Mouse (Mus musculus): ENCODE measurements at regions not wholly inside any gene's neighbourhood (a gene's known extent, or its start where the extent isn't known, plus 50 kb on each side); places are given as distances from the start of the nearest gene placed in this dataset.

DNA sequence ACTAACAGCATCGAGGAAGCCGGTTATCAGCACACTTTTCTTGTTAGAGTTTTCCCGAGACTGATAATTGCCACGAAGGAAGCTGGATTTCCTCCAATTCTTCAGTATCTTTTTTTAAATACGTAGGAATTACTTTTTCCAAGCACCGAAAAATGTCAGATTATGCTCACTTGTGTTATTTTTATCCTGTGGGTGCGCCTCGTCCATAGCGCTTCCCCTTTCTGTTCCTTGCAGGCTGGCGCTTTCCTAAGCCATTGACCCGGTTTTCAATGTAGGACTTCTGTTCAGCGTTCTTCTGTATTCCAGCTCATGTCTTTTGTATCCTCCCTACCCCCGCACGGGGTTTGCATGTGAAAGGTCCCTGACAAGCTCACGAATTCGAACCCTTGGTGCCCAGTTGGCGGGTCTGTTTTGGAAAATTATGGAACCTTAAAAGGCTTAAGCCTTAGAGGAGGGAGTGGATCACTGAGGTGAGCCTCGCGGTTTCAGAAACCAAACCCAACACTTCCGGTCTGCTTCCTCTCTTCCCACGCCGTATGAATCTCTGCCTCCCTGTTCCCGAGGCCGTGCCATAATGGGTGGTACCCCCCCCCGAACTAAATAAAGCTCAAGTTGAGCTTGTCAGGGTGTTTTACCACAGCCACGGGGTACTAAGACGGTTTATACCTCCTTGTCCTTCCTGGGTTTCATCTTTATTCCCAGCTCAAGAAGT lies 655.9 kb upstream of the Gm19410 start:
- Histone ChIP-seq H3K4me3 (ENCODE audit: control insufficient read depth in 1 of 2, insufficient read depth in 1 of 2, low read depth in 2 of 2, low read length in 2 of 2) (no peak overlapping the region), H3K27ac (ENCODE audit: control insufficient read depth, low read depth, low read length) (no peak overlapping the region)
- no peak for TF ChIP-seq ZC3H11A (IDR thresholded peaks at IDR 0.05; ENCODE audit: low read depth, low read length)
- no peak for TF ChIP-seq HCFC1 (IDR thresholded peaks at IDR 0.05; ENCODE audit: low read depth, low read length)
- TF ChIP-seq NRF1 (IDR thresholded peaks at IDR 0.05; ENCODE audit: insufficient read depth, low read depth, low read length, poor library complexity, severe bottlenecking), result no peak
- no peak for TF ChIP-seq MAZ (IDR thresholded peaks at IDR 0.05; ENCODE audit: low read depth, low read length)
- TF ChIP-seq POLR2AphosphoS2 (IDR thresholded peaks at IDR 0.05; ENCODE audit: low read length), result no peak
- no peak for TF ChIP-seq MYB (IDR thresholded peaks at IDR 0.05; ENCODE audit: low read depth, low read length)
- no peak for TF ChIP-seq GABPA (IDR thresholded peaks at IDR 0.05; ENCODE audit: low read depth, low read length)
- no peak for TF ChIP-seq JUND (IDR thresholded peaks at IDR 0.05; ENCODE audit: low read depth, low read length)
- no peak for TF ChIP-seq CTCF (IDR thresholded peaks at IDR 0.05 in 2 of 3, conservative IDR thresholded peaks at IDR 0.05 in 1 of 3; ENCODE audit: control insufficient read depth in 1 of 3, insufficient read depth in 1 of 3, low read depth in 2 of 3, low read length in 3 of 3, poor library complexity in 1 of 3, severe bottlenecking in 1 of 3)
- TF ChIP-seq ELF1 (IDR thresholded peaks at IDR 0.05; ENCODE audit: low read depth, low read length), result no peak
- no peak for TF ChIP-seq EP300 (IDR thresholded peaks at IDR 0.05; ENCODE audit: low read depth in 1 of 2, low read length in 2 of 2)
- TF ChIP-seq CHD2 (IDR thresholded peaks at IDR 0.05; ENCODE audit: low read length), result no peak
- TF ChIP-seq MEF2A (IDR thresholded peaks at IDR 0.05; ENCODE audit: extremely low read depth, insufficient replicate concordance, low read depth, low read length, poor library complexity, severe bottlenecking), result no peak
- no peak for TF ChIP-seq MAFK (IDR thresholded peaks at IDR 0.05; ENCODE audit: borderline replicate concordance, low read depth, low read length)
- no peak for TF ChIP-seq GATA1 (IDR thresholded peaks at IDR 0.05; ENCODE audit: low read depth, low read length)
- no peak for TF ChIP-seq RCOR1 (IDR thresholded peaks at IDR 0.05; ENCODE audit: low read depth, low read length)
- no peak for TF ChIP-seq E2F4 (IDR thresholded peaks at IDR 0.05; ENCODE audit: borderline replicate concordance, low read depth, low read length)
- no peak for TF ChIP-seq NELFE (IDR thresholded peaks at IDR 0.05; ENCODE audit: low read depth, low read length)
- no peak for TF ChIP-seq ZNF384 (IDR thresholded peaks at IDR 0.05; ENCODE audit: low read depth, low read length)
- no peak for TF ChIP-seq USF2 (IDR thresholded peaks at IDR 0.05; ENCODE audit: borderline replicate concordance in 1 of 2, insufficient read depth in 1 of 2, low read depth in 1 of 2, low read length in 2 of 2)

GRCm38 (mm10) chr8:35110286-35110685 lies 655.3 kb upstream of the Gm19410 start:
- TF ChIP-seq POLR2AphosphoS5 (IDR thresholded peaks at IDR 0.05; ENCODE audit: borderline replicate concordance, low read depth, low read length) (no peak), USF2 (IDR thresholded peaks at IDR 0.05; ENCODE audit: borderline replicate concordance in 1 of 2, insufficient read depth in 1 of 2, low read depth in 1 of 2, low read length in 2 of 2) (no peak), GATA1 (IDR thresholded peaks at IDR 0.05; ENCODE audit: low read depth, low read length) (no peak), HCFC1 (IDR thresholded peaks at IDR 0.05; ENCODE audit: low read depth, low read length) (no peak), JUND (IDR thresholded peaks at IDR 0.05; ENCODE audit: low read depth, low read length) (no peak), POLR2A (IDR thresholded peaks at IDR 0.05; ENCODE audit: control insufficient read depth in 1 of 2, insufficient read depth in 1 of 2, low read depth in 1 of 2, low read length in 2 of 2, poor library complexity in 1 of 2) (no peak), USF1 (IDR thresholded peaks at IDR 0.05; ENCODE audit: low read depth, low read length) (no peak), RAD21 (IDR thresholded peaks at IDR 0.05; ENCODE audit: low read depth, low read length) (no peak)
- Histone ChIP-seq H3K9ac (ENCODE audit: control insufficient read depth, low read depth, low read length, poor library complexity, severe bottlenecking) (no peak overlapping the region), H3K4me1 (ENCODE audit: control insufficient read depth in 1 of 2, insufficient read depth in 2 of 2, low read length in 2 of 2) (no peaks in the 10 kb centered on the region), H3K4me3 (ENCODE audit: control insufficient read depth in 1 of 2, insufficient read depth in 1 of 2, low read depth in 2 of 2, low read length in 2 of 2) (no peak overlapping the region), H3K27ac (ENCODE audit: control insufficient read depth, low read depth, low read length) (no peak overlapping the region), H3K79me2 (ENCODE audit: control insufficient read depth, insufficient read depth, low read length, poor library complexity) (no peaks in the 10 kb centered on the region), H3K27me3 (ENCODE audit: control insufficient read depth in 1 of 2, insufficient read depth in 2 of 2, low read length in 2 of 2) (no peaks in the 10 kb centered on the region), H3K9me3 (replicated peaks; ENCODE audit: insufficient read depth, low read length) (no peaks in the 10 kb centered on the region), H3K36me3 (ENCODE audit: control insufficient read depth in 1 of 2, insufficient read depth in 2 of 2, low read length in 2 of 2) (no peaks in the 10 kb centered on the region)
- no peak for DNase-seq (ENCODE audit: low read depth, low spot score)

More for the DNA sequence above, 655.9 kb upstream of the Gm19410 start:
- H3K36me3 ChIP-seq (ENCODE audit: control insufficient read depth in 1 of 2, insufficient read depth in 2 of 2, low read length in 2 of 2), result no peaks in the 10 kb centered on the region
- no peak overlapping the region for H3K9ac ChIP-seq (ENCODE audit: control insufficient read depth, low read depth, low read length, poor library complexity, severe bottlenecking)
- no peaks in the 10 kb centered on the region for H3K79me2 ChIP-seq (ENCODE audit: control insufficient read depth, insufficient read depth, low read length, poor library complexity)
- no peaks in the 10 kb centered on the region for H3K4me1 ChIP-seq (ENCODE audit: control insufficient read depth in 1 of 2, insufficient read depth in 2 of 2, low read length in 2 of 2)
- no peak for DNase-seq (ENCODE audit: low read depth, low spot score)
- H3K27me3 ChIP-seq (ENCODE audit: control insufficient read depth in 1 of 2, insufficient read depth in 2 of 2, low read length in 2 of 2), result no peaks in the 10 kb centered on the region
- H3K9me3 ChIP-seq (replicated peaks; ENCODE audit: insufficient read depth, low read length), result no peaks in the 10 kb centered on the region
